Mouse (Mus musculus): ENCODE measurements around the gene Fras1. TPM values are rescaled to one million over a fixed set of nuclear protein-coding genes. Genes with fewer than 3 reads are reported as not detected.

Gene Fras1
- total and polyA plus RNA-seq, 3 experiments, result not detected

DNA sequence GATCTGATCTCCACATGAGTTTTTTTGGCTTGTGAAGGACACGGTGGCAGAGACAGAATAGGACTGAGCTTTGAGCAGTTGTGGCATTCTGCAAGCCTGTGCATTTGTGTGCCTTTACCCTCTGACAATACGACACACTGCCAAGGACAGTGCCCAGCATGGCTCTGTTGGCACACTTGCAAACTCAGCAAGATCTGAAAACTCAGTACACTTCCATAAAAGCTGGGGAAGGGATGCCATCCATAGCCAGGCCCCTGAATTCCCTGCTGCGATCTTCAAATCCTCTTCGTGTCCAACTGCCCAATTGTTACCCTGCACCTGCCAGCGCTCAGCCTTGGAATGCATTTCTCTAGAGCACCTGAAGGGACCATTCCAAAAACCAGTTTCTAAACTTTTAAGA is 411.3 kb downstream of the Fras1 start:
- H3K36me3 ChIP-seq (ENCODE audit: control insufficient read depth in 1 of 2, insufficient read depth in 2 of 2, low read length in 2 of 2), result no peaks in the 10 kb centered on the region
- no peak overlapping the region for H3K4me3 ChIP-seq (ENCODE audit: control insufficient read depth in 1 of 2, insufficient read depth in 1 of 2, low read depth in 2 of 2, low read length in 2 of 2)
- no peaks in the 10 kb centered on the region; a peak in 1 of 4 replicates for H3K27me3 ChIP-seq (ENCODE audit: control insufficient read depth in 1 of 2, insufficient read depth in 2 of 2, low read length in 2 of 2)
- H3K9ac ChIP-seq (ENCODE audit: control insufficient read depth, low read depth, low read length, poor library complexity, severe bottlenecking), result no peak overlapping the region
- no peaks in the 10 kb centered on the region for H3K9me3 ChIP-seq (replicated peaks; ENCODE audit: insufficient read depth, low read length)
- H3K27ac ChIP-seq (ENCODE audit: control insufficient read depth, low read depth, low read length), result no peak overlapping the region
- H3K4me1 ChIP-seq (ENCODE audit: control insufficient read depth in 1 of 2, insufficient read depth in 2 of 2, low read length in 2 of 2), result no peaks in the 10 kb centered on the region
- no peak for DNase-seq (ENCODE audit: low read depth, low spot score)
- no peak for TF ChIP-seq MAX (IDR thresholded peaks at IDR 0.05; ENCODE audit: low read length)
- no peaks in the 10 kb centered on the region for H3K79me2 ChIP-seq (ENCODE audit: control insufficient read depth, insufficient read depth, low read length, poor library complexity)

- no peaks in the 10 kb centered on the region for H3K9me3 ChIP-seq (replicated peaks; ENCODE audit: insufficient read depth, low read length)
- H3K27me3 ChIP-seq (ENCODE audit: control insufficient read depth in 1 of 2, insufficient read depth in 2 of 2, low read length in 2 of 2), result peaks cover 0 to 7% of the 10 kb centered on the region in 2 experiments; a peak in 3 of 4 replicates
- DNase-seq (ENCODE audit: low read depth, low spot score), result peak; percentile 70
- H3K4me1 ChIP-seq (ENCODE audit: control insufficient read depth in 1 of 2, insufficient read depth in 2 of 2, low read length in 2 of 2), result no peaks in the 10 kb centered on the region
- peak overlapping the region; percentile 48 for H3K9ac ChIP-seq (ENCODE audit: control insufficient read depth, low read depth, low read length, poor library complexity, severe bottlenecking)
- TF ChIP-seq CTCF (IDR thresholded peaks at IDR 0.05 in 2 of 3, conservative IDR thresholded peaks at IDR 0.05 in 1 of 3; ENCODE audit: control insufficient read depth in 1 of 3, insufficient read depth in 1 of 3, low read depth in 2 of 3, low read length in 3 of 3, poor library complexity in 1 of 3, severe bottlenecking in 1 of 3) (no peak), MAFK (IDR thresholded peaks at IDR 0.05; ENCODE audit: borderline replicate concordance, low read depth, low read length) (no peak), USF1 (IDR thresholded peaks at IDR 0.05; ENCODE audit: low read depth, low read length) (no peak), NELFE (IDR thresholded peaks at IDR 0.05; ENCODE audit: low read depth, low read length) (no peak), TCF12 (IDR thresholded peaks at IDR 0.05; ENCODE audit: low read depth, low read length) (no peak), SIN3A (IDR thresholded peaks at IDR 0.05; ENCODE audit: low read length) (no peak), MEF2A (IDR thresholded peaks at IDR 0.05; ENCODE audit: extremely low read depth, insufficient replicate concordance, low read depth, low read length, poor library complexity, severe bottlenecking) (no peak), NRF1 (IDR thresholded peaks at IDR 0.05; ENCODE audit: insufficient read depth, low read depth, low read length, poor library complexity, severe bottlenecking) (peak; percentile 38; the same call in 1 of the 2 replicates)
- H3K4me3 ChIP-seq (ENCODE audit: control insufficient read depth in 1 of 2, insufficient read depth in 1 of 2, low read depth in 2 of 2, low read length in 2 of 2), result peak overlapping the region; percentile 38 to 60
- H3K27ac ChIP-seq (ENCODE audit: control insufficient read depth, low read depth, low read length), result no peak overlapping the region
- H3K79me2 ChIP-seq (ENCODE audit: control insufficient read depth, insufficient read depth, low read length, poor library complexity), result no peaks in the 10 kb centered on the region
- no peaks in the 10 kb centered on the region for H3K36me3 ChIP-seq (ENCODE audit: control insufficient read depth in 1 of 2, insufficient read depth in 2 of 2, low read length in 2 of 2)
Observed at GRCm38 (mm10) chr5:96792422-96792821, 418.7 kb downstream of the Fras1 start.

DNA sequence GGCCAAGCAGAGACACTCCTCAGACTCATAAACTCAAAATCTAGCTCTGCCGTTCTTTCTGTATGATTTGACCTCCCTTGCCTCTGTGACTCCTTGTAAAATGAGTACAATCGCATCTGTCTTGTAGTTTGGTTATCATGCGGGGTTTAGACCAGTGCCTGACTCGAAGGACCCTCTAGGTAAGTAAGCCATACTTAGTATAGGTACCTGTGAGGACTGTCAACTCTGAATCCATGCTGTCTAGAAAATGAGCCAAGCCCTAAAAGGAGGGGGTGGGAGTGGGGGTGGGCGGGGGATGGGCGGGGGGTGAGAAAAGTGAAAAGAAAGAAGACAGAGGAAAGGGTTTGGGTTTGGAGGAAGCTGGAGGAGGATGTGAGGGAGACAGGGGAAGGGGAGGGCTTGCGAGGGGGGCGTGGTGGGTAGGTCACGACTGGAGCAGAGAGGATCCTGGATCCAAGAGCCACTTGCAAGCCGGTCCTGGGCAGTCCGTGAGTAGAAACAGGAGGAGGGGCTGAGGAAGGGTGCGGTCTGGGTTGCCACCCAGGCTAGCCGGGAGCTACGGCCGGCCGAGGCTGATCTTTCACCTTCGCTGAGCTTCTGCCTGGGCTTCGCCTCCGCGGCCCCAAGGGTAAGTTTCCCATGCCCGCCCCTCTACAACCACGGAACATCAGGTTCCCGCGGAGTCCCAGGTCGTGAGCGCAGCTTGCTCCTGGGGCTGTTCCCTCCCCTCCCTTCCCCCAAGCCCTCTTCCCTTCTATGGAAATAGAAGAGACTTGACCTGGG is 419.4 kb downstream of the Fras1 start, which contains the start of gene Anxa3:
TSS of gene Anxa3 (plus strand) at position 404 of the 783 bp plus-strand sequence.
- Histone ChIP-seq H3K27ac (ENCODE audit: control insufficient read depth, low read depth, low read length) (no peak within 1 kb of the TSS), H3K79me2 (ENCODE audit: control insufficient read depth, insufficient read depth, low read length, poor library complexity) (no peaks in the 10 kb centered on the region), H3K9me3 (replicated peaks; ENCODE audit: insufficient read depth, low read length) (no peaks in the 10 kb centered on the region), H3K9ac (ENCODE audit: control insufficient read depth, low read depth, low read length, poor library complexity, severe bottlenecking) (peak within 1 kb of the TSS; percentile 50), H3K4me3 (ENCODE audit: control insufficient read depth in 1 of 2, insufficient read depth in 1 of 2, low read depth in 2 of 2, low read length in 2 of 2) (peak within 1 kb of the TSS; percentile 54 to 60), H3K4me1 (ENCODE audit: control insufficient read depth in 1 of 2, insufficient read depth in 2 of 2, low read length in 2 of 2) (no peaks in the 10 kb centered on the region), H3K36me3 (ENCODE audit: control insufficient read depth in 1 of 2, insufficient read depth in 2 of 2, low read length in 2 of 2) (no peaks in the 10 kb centered on the region), H3K27me3 (ENCODE audit: control insufficient read depth in 1 of 2, insufficient read depth in 2 of 2, low read length in 2 of 2) (peaks cover 0 to 7% of the 10 kb centered on the region in 2 experiments; a peak in 3 of 4 replicates)
- DNase-seq (ENCODE audit: low read depth, low spot score), result peak; percentile 59
- no peak for TF ChIP-seq MXI1 (IDR thresholded peaks at IDR 0.05; ENCODE audit: low read depth, low read length)
- TF ChIP-seq USF1 (IDR thresholded peaks at IDR 0.05; ENCODE audit: low read depth, low read length), result no peak
- TF ChIP-seq MAFK (IDR thresholded peaks at IDR 0.05; ENCODE audit: borderline replicate concordance, low read depth, low read length), result no peak
- no peak for TF ChIP-seq POLR2A (IDR thresholded peaks at IDR 0.05; ENCODE audit: control insufficient read depth in 1 of 2, insufficient read depth in 1 of 2, low read depth in 1 of 2, low read length in 2 of 2, poor library complexity in 1 of 2)
- no peak for TF ChIP-seq CHD2 (IDR thresholded peaks at IDR 0.05; ENCODE audit: low read length)
- TF ChIP-seq POLR2AphosphoS2 (IDR thresholded peaks at IDR 0.05; ENCODE audit: low read length), result no peak
- no peak for TF ChIP-seq RCOR1 (IDR thresholded peaks at IDR 0.05; ENCODE audit: low read depth, low read length)
- no peak for TF ChIP-seq ZMIZ1 (IDR thresholded peaks at IDR 0.05; ENCODE audit: low read depth, low read length)
- no peak for TF ChIP-seq TBP (IDR thresholded peaks at IDR 0.05; ENCODE audit: low read depth, low read length)
- TF ChIP-seq POLR2AphosphoS5 (IDR thresholded peaks at IDR 0.05; ENCODE audit: borderline replicate concordance, low read depth, low read length), result no peak
- no peak for TF ChIP-seq KAT2A (conservative IDR thresholded peaks at IDR 0.05; ENCODE audit: low read depth, low read length)
- TF ChIP-seq RAD21 (IDR thresholded peaks at IDR 0.05; ENCODE audit: low read depth, low read length), result no peak
- no peak for TF ChIP-seq HCFC1 (IDR thresholded peaks at IDR 0.05; ENCODE audit: low read depth, low read length)
- no peak for TF ChIP-seq TAL1 (IDR thresholded peaks at IDR 0.05; ENCODE audit: low read length)
- TF ChIP-seq MEF2A (IDR thresholded peaks at IDR 0.05; ENCODE audit: extremely low read depth, insufficient replicate concordance, low read depth, low read length, poor library complexity, severe bottlenecking), result no peak
- TF ChIP-seq NELFE (IDR thresholded peaks at IDR 0.05; ENCODE audit: low read depth, low read length), result no peak
- no peak for TF ChIP-seq CHD1 (IDR thresholded peaks at IDR 0.05; ENCODE audit: low read depth, low read length)
- no peak for TF ChIP-seq ZKSCAN1 (IDR thresholded peaks at IDR 0.05; ENCODE audit: low read depth, low read length)

Data from MEL (cell line).